Mouse (Mus musculus): ENCODE measurements around the gene Apc2.

- no peak for TF ChIP-seq CTCF (IDR thresholded peaks at IDR 0.05)
- no peak for TF ChIP-seq POLR2A (IDR thresholded peaks at IDR 0.05; ENCODE audit: insufficient read depth, low read depth, low read length)
- TF ChIP-seq EP300 (IDR thresholded peaks at IDR 0.05; ENCODE audit: insufficient read depth, low read depth, low read length) = no peak
Observed at GRCm38 (mm10) chr10:80250059-80250458, 45.7 kb upstream of the Apc2 start.
